Mouse (Mus musculus): ENCODE data around the gene Spaca6. TPM values are rescaled to one million over a fixed set of nuclear protein-coding genes. Genes with fewer than 3 reads are reported as not detected.
A peak's percentile ranks its signal among the peaks of the same experiment; 100 is the strongest.

Gene Spaca6
- polyA plus RNA-seq, 1 experiment from 2014 or later, result 48.0 TPM

DNA sequence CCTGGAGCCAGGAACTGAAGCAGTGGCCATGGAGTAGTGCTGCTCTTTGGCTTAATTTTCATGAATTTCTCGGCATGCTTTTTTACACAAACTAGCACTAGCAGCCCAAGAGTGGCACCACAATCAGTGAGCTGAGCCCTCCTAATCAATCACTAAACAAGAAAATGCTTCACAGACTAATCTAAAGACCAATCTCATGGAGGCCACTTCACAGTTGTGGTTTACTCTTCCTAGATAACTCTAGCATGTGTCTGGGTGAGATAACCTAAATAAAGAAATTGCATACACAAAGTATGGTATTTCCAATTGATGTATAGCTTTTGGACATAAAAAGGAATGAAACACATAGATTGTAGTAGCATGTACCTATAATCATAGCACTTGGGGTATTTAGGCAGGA lies 52.4 kb downstream of the Spaca6 start:
- no peaks in the 10 kb centered on the region for H3K36me3 ChIP-seq
- H3K27me3 ChIP-seq, result no peaks in the 10 kb centered on the region
- no peak overlapping the region for H3K4me3 ChIP-seq
- ATAC-seq (ENCODE audit: low FRiP score, low read depth), result no peak
- H3K9ac ChIP-seq (replicated peaks), result no peak overlapping the region
- no peaks in the 10 kb centered on the region for H3K4me1 ChIP-seq
- no peak overlapping the region for H3K27ac ChIP-seq (replicated peaks)
- H3K4me2 ChIP-seq (replicated peaks), result no peak overlapping the region
- no peaks in the 10 kb centered on the region for H3K9me3 ChIP-seq
- WGBS, result 83% methylated on average over 1 of the region's 1 CpGs

DNA sequence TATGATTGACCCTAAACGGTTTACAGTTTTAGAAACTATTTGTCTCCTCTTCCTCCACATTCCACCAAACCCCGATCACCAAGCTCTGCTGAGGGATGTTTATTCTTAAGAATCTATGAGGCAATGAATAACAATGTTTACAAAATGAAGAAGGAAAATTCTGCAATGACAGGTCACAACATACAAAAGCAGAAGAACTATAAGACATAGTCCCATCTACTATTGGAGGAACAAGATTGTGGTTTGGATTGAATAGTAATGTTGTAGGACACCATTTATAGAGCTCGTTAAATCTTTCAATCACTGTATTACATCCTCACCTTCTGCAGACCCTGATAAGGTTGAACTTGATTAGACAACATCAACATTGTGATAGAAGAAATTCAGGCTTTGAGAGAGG lies 55.7 kb downstream of the Spaca6 start:
- Histone ChIP-seq H3K27me3 (no peaks in the 10 kb centered on the region), H3K9ac (replicated peaks) (no peak overlapping the region), H3K4me2 (replicated peaks) (no peak overlapping the region), H3K27ac (replicated peaks) (no peak overlapping the region), H3K9me3 (no peaks in the 10 kb centered on the region), H3K36me3 (no peaks in the 10 kb centered on the region), H3K4me3 (no peak overlapping the region), H3K4me1 (no peaks in the 10 kb centered on the region)
- WGBS, result 89% methylated on average over 3 of the region's 3 CpGs
- no peak for ATAC-seq (ENCODE audit: low FRiP score, low read depth)

GRCm38 (mm10) chr17:17883840-17884239 lies 56.9 kb downstream of the Spaca6 start, which contains the start of gene Fpr1:
Gene Fpr1, minus strand, starts transcription at chr17:17883940.
- no peaks in the 10 kb centered on the region for H3K36me3 ChIP-seq
- H3K4me3 ChIP-seq, result no peak within 1 kb of the TSS
- ATAC-seq (ENCODE audit: low FRiP score, low read depth), result no peak
- no peak within 1 kb of the TSS for H3K9ac ChIP-seq (replicated peaks)
- H3K27me3 ChIP-seq, result no peaks in the 10 kb centered on the region
- no peak within 1 kb of the TSS for H3K4me2 ChIP-seq (replicated peaks)
- H3K27ac ChIP-seq (replicated peaks), result no peak within 1 kb of the TSS
- H3K4me1 ChIP-seq, result no peaks in the 10 kb centered on the region
- no peaks in the 10 kb centered on the region for H3K9me3 ChIP-seq
- WGBS, result 63% methylated on average over 1 of the region's 1 CpGs

DNA sequence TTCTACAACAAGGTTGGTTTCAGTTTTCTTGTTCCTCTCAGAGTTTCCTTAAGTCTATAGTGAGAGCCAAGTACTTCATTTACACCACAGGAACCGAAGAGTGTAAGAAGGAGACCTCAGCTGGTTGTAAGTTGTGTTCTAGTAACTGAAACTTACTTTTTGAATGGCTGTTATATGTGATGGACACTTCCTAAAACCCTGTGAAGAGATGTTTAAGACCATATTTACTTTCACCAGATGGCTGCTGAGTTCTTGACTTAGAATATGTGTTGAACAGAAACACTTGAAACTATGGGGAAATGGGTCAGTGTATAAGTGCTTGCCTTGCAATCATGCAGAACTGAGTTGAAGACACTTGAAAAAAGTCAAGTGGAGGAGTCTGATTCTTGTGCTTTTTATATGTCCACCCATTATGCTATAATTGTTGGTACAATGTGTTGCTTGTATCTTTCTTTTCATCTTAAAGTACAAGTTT lies 60.9 kb downstream of the Spaca6 start, which contains the start of the genes Fpr2 and Fpr3:
Gene Fpr2 (plus strand): TSS at position 51 of the 475 bp plus-strand sequence.
Gene Fpr3 (plus strand): TSS at position 79 of the 475 bp plus-strand sequence.
- 59% methylated on average over 1 of the region's 1 CpGs for WGBS
- no peaks in the 10 kb centered on the region for H3K4me1 ChIP-seq
- no peak within 1 kb of the TSS for H3K27ac ChIP-seq (replicated peaks)
- H3K4me2 ChIP-seq (replicated peaks), result no peak within 1 kb of the TSS
- ATAC-seq (ENCODE audit: low FRiP score, low read depth), result no peak
- H3K4me3 ChIP-seq, result no peak within 1 kb of the TSS
- no peak within 1 kb of the TSS for H3K9ac ChIP-seq (replicated peaks)
- no peaks in the 10 kb centered on the region for H3K36me3 ChIP-seq
- H3K9me3 ChIP-seq, result no peaks in the 10 kb centered on the region
- no peaks in the 10 kb centered on the region for H3K27me3 ChIP-seq

DNA sequence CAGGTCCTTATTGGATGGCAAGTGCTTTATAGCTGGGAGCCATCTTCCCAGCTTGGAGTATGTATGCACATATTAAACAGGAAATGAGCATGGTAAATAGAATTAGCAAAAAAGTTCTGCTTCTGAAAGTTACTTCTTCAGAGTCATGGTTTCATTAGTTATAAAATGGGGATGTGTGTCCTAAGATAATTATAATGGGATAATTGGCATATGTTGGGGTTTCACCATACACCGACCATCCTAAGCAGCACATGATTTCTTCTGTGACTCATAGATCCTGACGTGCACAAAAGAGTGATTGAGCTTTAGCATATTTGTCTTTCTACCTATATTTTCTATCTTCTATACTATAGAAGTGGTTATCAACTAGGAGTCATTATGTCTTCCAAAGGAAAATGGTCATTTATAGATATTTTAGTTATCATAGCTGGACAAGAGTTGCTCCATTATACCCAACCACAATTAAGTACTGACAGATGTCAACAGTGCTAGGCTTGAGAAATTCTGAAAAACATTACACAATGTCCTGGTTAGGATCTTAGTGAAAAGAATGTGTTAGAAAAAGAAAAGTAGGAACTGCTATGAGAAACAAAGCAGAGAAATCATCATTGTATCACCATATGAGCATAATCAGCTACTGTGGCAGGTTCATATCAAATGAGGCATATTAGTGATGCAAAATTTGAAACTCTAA lies 62.9 kb downstream of the Spaca6 start:
- no peak for ATAC-seq (ENCODE audit: low FRiP score, low read depth)
- no peaks in the 10 kb centered on the region for H3K27me3 ChIP-seq
- H3K36me3 ChIP-seq, result no peaks in the 10 kb centered on the region
- no peaks in the 10 kb centered on the region for H3K4me1 ChIP-seq
- no peak overlapping the region for H3K4me3 ChIP-seq
- H3K9ac ChIP-seq (replicated peaks), result no peak overlapping the region
- 86% methylated on average over 2 of the region's 2 CpGs for WGBS
- no peaks in the 10 kb centered on the region for H3K9me3 ChIP-seq
- H3K27ac ChIP-seq (replicated peaks), result no peak overlapping the region
- H3K4me2 ChIP-seq (replicated peaks), result no peak overlapping the region

MicroRNAs encoded within 50 kb of the gene (microRNA counts, 519-probe panel; counts per million panel counts)
- microRNA mmu-let-7e (7,720 counts per million, percentile 86 among the panel's probes with 10 or more counts), microRNA mmu-miR-125a-3p (5,060 counts per million, percentile 42 among the panel's probes with 10 or more counts), microRNA mmu-miR-125a-5p (9,598 counts per million, percentile 97 among the panel's probes with 10 or more counts), microRNA mmu-miR-99b (6,993 counts per million, percentile 78 among the panel's probes with 10 or more counts)

Small RNAs within 50 kb of the gene (microRNA-seq; reads per million reads assigned to microRNA genes)
- gene Gm25927 (not detected), gene Mir125a (4,972 reads per million, percentile 90 among the genes with 10 or more reads in this experiment), gene Mir99b (31,385 reads per million, percentile 99 among the genes with 10 or more reads in this experiment), gene Mirlet7e (not detected)

Other genes starting within 250 kb of the Spaca6 start
- 10.0 and 10.7 TPM in 2 replicates for gene Lnpep, start 202.1 kb upstream of the Spaca6 start, polyA plus RNA-seq (2016; fragmentation: Nextera tagmentation; extraction: Ambion mirVana)
- gene Vmn2r90, start 123.4 kb upstream of the Spaca6 start, polyA plus RNA-seq (2016; fragmentation: Nextera tagmentation; extraction: Ambion mirVana), result not detected in 2 replicates
- 1.1 and 1.2 TPM in 2 replicates for gene Has1, start 28.0 kb downstream of the Spaca6 start, polyA plus RNA-seq (2016; fragmentation: Nextera tagmentation; extraction: Ambion mirVana)
- gene Fpr1, start 56.8 kb downstream of the Spaca6 start, polyA plus RNA-seq (2016; fragmentation: Nextera tagmentation; extraction: Ambion mirVana), result not detected in 2 replicates
- not detected in 2 replicates for gene Fpr2, start 60.7 kb downstream of the Spaca6 start, polyA plus RNA-seq (2016; fragmentation: Nextera tagmentation; extraction: Ambion mirVana)
- gene Fpr3, start 60.7 kb downstream of the Spaca6 start, polyA plus RNA-seq (2016; fragmentation: Nextera tagmentation; extraction: Ambion mirVana), result not detected in 2 replicates
- not detected in 2 replicates for gene Fpr-rs4, start 194.6 kb downstream of the Spaca6 start, polyA plus RNA-seq (2016; fragmentation: Nextera tagmentation; extraction: Ambion mirVana)
- not detected in 2 replicates for gene Vmn2r124, start 222.3 kb downstream of the Spaca6 start, polyA plus RNA-seq (2016; fragmentation: Nextera tagmentation; extraction: Ambion mirVana)